22 mouse cellular contexts compared by ENCODE assay signal in genomic region chr11:51844529-51845098, GRCm38 (mm10). TPM values are rescaled to one million over a fixed set of nuclear protein-coding genes. Genes with fewer than 3 reads are reported as not detected.
DNase-seq lines count a peak whose midpoint lies in the region; ATAC-seq and TF ChIP-seq lines count a peak whose summit lies in the region.
"Had no signal": no experiment of that assay in that cellular context is flagged by ENCODE, and none has a peak within 500 bp of the region (broad histone marks: within the 10 kb centered on the region; RNA-seq: fewer than 3 reads in every experiment).

No protein-coding gene starts in this region.

- H3K4me3 ChIP-seq in embryonic facial prominence, embryonic 14.5 days (ENCODE audit: low read depth, low read length) = no peak overlapping the region
- H3K4me3 ChIP-seq in embryonic facial prominence, embryonic 10.5 days = no peak overlapping the region
- peak overlapping the region; percentile 8 to 29 (median 23) for H3K4me3 ChIP-seq in CH12.LX (replicated peaks in 1 of 3; ENCODE audit: low read depth in 2 of 3, low read length in 2 of 3, poor library complexity in 1 of 3)
- H3K4me3 ChIP-seq in thymus, adult 2 months (ENCODE audit: control insufficient read depth, insufficient read depth, low read length) = no peak overlapping the region
- H3K4me3 ChIP-seq: embryonic facial prominence, embryonic 15.5 days; heart, embryonic 12.5 days; heart, embryonic 15.5 days had no signal

- WGBS in embryonic facial prominence, embryonic 14.5 days = 66% methylated on average over 10 of the region's 10 CpGs
- 80% methylated on average over 10 of the region's 10 CpGs for WGBS in embryonic facial prominence, embryonic 10.5 days
- WGBS in thymus, adult 2 months = 91% methylated on average over 10 of the region's 10 CpGs

- ATAC-seq in embryonic facial prominence, embryonic 14.5 days (ENCODE audit: low read depth) = no peak
- ATAC-seq: forebrain, embryonic 14.5 days; forebrain, postnatal 0 days; hindbrain, postnatal 0 days; intestine, postnatal 0 days had no signal

- peaks cover 13% of the 10 kb centered on the region; the same call in 1 of the 2 replicates for H3K36me3 ChIP-seq in embryonic facial prominence, embryonic 14.5 days (ENCODE audit: control insufficient read depth, insufficient read depth, low read length)
- H3K36me3 ChIP-seq in embryonic facial prominence, embryonic 10.5 days (replicated peaks) = no peaks in the 10 kb centered on the region
- H3K36me3 ChIP-seq in CH12.LX (replicated peaks in 1 of 2; ENCODE audit: control insufficient read depth in 1 of 2, insufficient read depth in 1 of 2, low read length in 1 of 2) = peaks cover 56 to 95% of the 10 kb centered on the region in 2 experiments
- H3K36me3 ChIP-seq in thymus, adult 2 months (ENCODE audit: control insufficient read depth, insufficient read depth, low read length) = peaks cover 81% of the 10 kb centered on the region
- H3K36me3 ChIP-seq: heart, embryonic 12.5 days; heart, embryonic 15.5 days had no signal

- H3K9me3 ChIP-seq in embryonic facial prominence, embryonic 14.5 days (ENCODE audit: control insufficient read depth, low read length) = no peaks in the 10 kb centered on the region
- H3K9me3 ChIP-seq in embryonic facial prominence, embryonic 10.5 days = no peaks in the 10 kb centered on the region
- H3K9me3 ChIP-seq in CH12.LX (replicated peaks; ENCODE audit: low read length) = peaks cover 6% of the 10 kb centered on the region
- H3K9me3 ChIP-seq: embryonic facial prominence, embryonic 15.5 days; heart, embryonic 12.5 days; heart, embryonic 15.5 days had no signal

- peaks cover 73% of the 10 kb centered on the region for H3K79me2 ChIP-seq in CH12.LX (replicated peaks; ENCODE audit: control insufficient read depth, extremely low read depth, insufficient read depth, poor library complexity, severe bottlenecking)

- peak; percentile 39; the same call in 1 of the 2 replicates for TF ChIP-seq POLR2A in CH12.LX (IDR thresholded peaks at IDR 0.05; ENCODE audit: low read depth, low read length)
- no peak for TF ChIP-seq POLR2A in thymus, adult 2 months (IDR thresholded peaks at IDR 0.05; ENCODE audit: control insufficient read depth, extremely low read depth, insufficient read depth, low read length, poor library complexity)

- no peaks in the 10 kb centered on the region for H3K27me3 ChIP-seq in embryonic facial prominence, embryonic 14.5 days (replicated peaks; ENCODE audit: control insufficient read depth, insufficient read depth, low read length)
- no peaks in the 10 kb centered on the region for H3K27me3 ChIP-seq in embryonic facial prominence, embryonic 10.5 days (replicated peaks; ENCODE audit: low read depth, poor library complexity, severe bottlenecking)
- H3K27me3 ChIP-seq in CH12.LX (replicated peaks) = no peaks in the 10 kb centered on the region
- no peaks in the 10 kb centered on the region for H3K27me3 ChIP-seq in thymus, adult 2 months (ENCODE audit: control insufficient read depth, insufficient read depth, low read length)
- H3K27me3 ChIP-seq: embryonic facial prominence, embryonic 15.5 days; heart, embryonic 12.5 days; heart, embryonic 15.5 days had no signal

- in situ Hi-C loops in CH12.LX (cut with MboI; ENCODE audit: low pct_ligation_motif_present, low pct_unique_long_range_greater_than_20kb, low sequenced_read_pairs) = no loop called here

- no peak for TF ChIP-seq CTCF in CH12.LX (conservative IDR thresholded peaks at IDR 0.05 in 1 of 2, IDR thresholded peaks at IDR 0.05 in 1 of 2; ENCODE audit: low read depth in 2 of 2, low read length in 2 of 2)
- no peak for TF ChIP-seq CTCF in thymus, adult 2 months (IDR thresholded peaks at IDR 0.05; ENCODE audit: borderline replicate concordance, control insufficient read depth, extremely low read depth, insufficient read depth, low read length, poor library complexity)

- H3K4me2 ChIP-seq in embryonic facial prominence, embryonic 14.5 days (ENCODE audit: low read depth, low read length) = no peak overlapping the region
- H3K4me2 ChIP-seq in CH12.LX (ENCODE audit: insufficient read depth, low read depth, poor library complexity, severe bottlenecking) = peak overlapping the region; percentile 54
- H3K4me2 ChIP-seq: embryonic facial prominence, embryonic 15.5 days; heart, embryonic 12.5 days; heart, embryonic 15.5 days; hindbrain, embryonic 14.5 days had no signal

- H3K9ac ChIP-seq in embryonic facial prominence, embryonic 14.5 days (ENCODE audit: low read depth, low read length) = no peak overlapping the region
- peak overlapping the region; percentile 48; the same call in 1 of the 2 replicates for H3K9ac ChIP-seq in CH12.LX (ENCODE audit: insufficient read depth, low read depth)
- H3K9ac ChIP-seq: embryonic facial prominence, embryonic 15.5 days; forebrain, postnatal 0 days; heart, embryonic 12.5 days; heart, embryonic 15.5 days; hindbrain, embryonic 14.5 days had no signal

- dilution Hi-C loops in CH12.LX (cut with MboI; ENCODE audit: extremely low pct_ligation_motif_present, extremely low pct_unique_long_range_greater_than_20kb, low sequenced_read_pairs) = no loop called here

- peak; percentile 45 to 52 for DNase-seq in cerebellum, adult 18-20 months
- no peak for DNase-seq in cerebellum, adult 11 months
- DNase-seq in embryonic facial prominence, embryonic 14.5 days (ENCODE audit: low spot score) = no peak
- DNase-seq in embryonic facial prominence, embryonic 10.5 days (ENCODE audit: low spot score) = no peak
- peak; percentile 90 for DNase-seq in CH12.LX (ENCODE audit: extremely low read depth)
- DNase-seq in brain, adult 2 months (ENCODE audit: low read depth, low spot score) = peak; percentile 33
- no peak for DNase-seq in gastrocnemius, adult 18-20 months (ENCODE audit: low spot score)
- no peak for DNase-seq in thymus, adult 2 months
- DNase-seq: adrenal gland, postnatal 10 days; adrenal gland, postnatal 36 days; cerebellum, adult 9-10 months; forebrain, postnatal 0 days; gastrocnemius, postnatal 25 days; heart, adult 18-20 months; kidney, adult 2 months had no signal

- H3K4me1 ChIP-seq in embryonic facial prominence, embryonic 14.5 days (ENCODE audit: control insufficient read depth, insufficient read depth, low read length) = peaks cover 8% of the 10 kb centered on the region
- H3K4me1 ChIP-seq in embryonic facial prominence, embryonic 10.5 days = peaks cover 9% of the 10 kb centered on the region
- H3K4me1 ChIP-seq in CH12.LX (ENCODE audit: control insufficient read depth in 1 of 2, insufficient read depth in 2 of 2) = peaks cover 64 to 100% of the 10 kb centered on the region in 2 experiments
- peaks cover 4% of the 10 kb centered on the region; the same call in 1 of the 2 replicates for H3K4me1 ChIP-seq in thymus, adult 2 months (replicated peaks; ENCODE audit: control insufficient read depth, insufficient read depth, low read length)

- 0 out of 2 replicates have a peak overlapping the region, but pooled peaks have one; percentile 1 for H3K27ac ChIP-seq in embryonic facial prominence, embryonic 14.5 days (replicated peaks; ENCODE audit: low read depth, low read length)
- no peak overlapping the region for H3K27ac ChIP-seq in embryonic facial prominence, embryonic 10.5 days (replicated peaks)
- H3K27ac ChIP-seq in CH12.LX (ENCODE audit: insufficient read depth, low read depth) = peak overlapping the region; percentile 93
- H3K27ac ChIP-seq in thymus, adult 2 months (ENCODE audit: control insufficient read depth, insufficient read depth, low read length) = no peak overlapping the region
- H3K27ac ChIP-seq: embryonic facial prominence, embryonic 15.5 days; heart, embryonic 15.5 days; hindbrain, embryonic 14.5 days; hindbrain, postnatal 0 days had no signal

- TF ChIP-seq RAD21 in CH12.LX (IDR thresholded peaks at IDR 0.05; ENCODE audit: low read depth, low read length) = peak; percentile 20

- TF ChIP-seq EP300 in CH12.LX (IDR thresholded peaks at IDR 0.05; ENCODE audit: low read length) = peak; percentile 99

TF ChIP-seq in CH12.LX, 34 proteins besides CTCF, POLR2A, EP300 and RAD21 (continues in another document):
- TF ChIP-seq ZKSCAN1 (IDR thresholded peaks at IDR 0.05; ENCODE audit: borderline replicate concordance, low read depth, low read length) (no peak), NELFE (IDR thresholded peaks at IDR 0.05; ENCODE audit: low read depth, low read length) (no peak), JUN (IDR thresholded peaks at IDR 0.05; ENCODE audit: insufficient read depth, low read depth, low read length) (no peak), NRF1 (IDR thresholded peaks at IDR 0.05; ENCODE audit: low read depth, low read length) (peak; percentile 38), SMC3 (IDR thresholded peaks at IDR 0.05; ENCODE audit: low read depth, low read length) (0 out of 2 replicates have a peak, but pooled peaks have one; percentile 24), GABPA (IDR thresholded peaks at IDR 0.05; ENCODE audit: insufficient replicate concordance, low read depth, low read length) (no peak), JUND (conservative IDR thresholded peaks at IDR 0.05; ENCODE audit: low read depth, low read length) (peak; percentile 68), ETS1 (conservative IDR thresholded peaks at IDR 0.05; ENCODE audit: low read depth, low read length) (peak; percentile 97), BHLHE40 (IDR thresholded peaks at IDR 0.05; ENCODE audit: low read depth, low read length) (peak; percentile 96), ZNF384 (IDR thresholded peaks at IDR 0.05; ENCODE audit: low read depth, low read length) (peak; percentile 39; the same call in 1 of the 2 replicates), MXI1 (IDR thresholded peaks at IDR 0.05; ENCODE audit: low read depth, low read length) (peak; percentile 56), KAT2A (IDR thresholded peaks at IDR 0.05; ENCODE audit: insufficient replicate concordance, low read length) (peak; percentile 88), CHD2 (IDR thresholded peaks at IDR 0.05; ENCODE audit: low read length) (peak; percentile 97), MEF2A (IDR thresholded peaks at IDR 0.05; ENCODE audit: borderline replicate concordance, low read depth, low read length) (peak; percentile 100), MYC (IDR thresholded peaks at IDR 0.05; ENCODE audit: low read depth, low read length) (peak; percentile 90), IRF4 (IDR thresholded peaks at IDR 0.05; ENCODE audit: low read depth, low read length) (peak; percentile 93), PAX5 (IDR thresholded peaks at IDR 0.05; ENCODE audit: low read length) (no peak), USF1 (IDR thresholded peaks at IDR 0.05; ENCODE audit: low read depth, low read length) (no peak), ZC3H11A (IDR thresholded peaks at IDR 0.05; ENCODE audit: low read depth, low read length) (no peak)

RNA-seq across cellular contexts. Expression of gene Jade2, which starts 12.8 kb away (rescaled TPM):
- polyA plus RNA-seq in embryonic facial prominence, embryonic 14.5 days (2014; fragmentation: Nextera tagmentation; extraction: Ambion mirVana) = 1.1 and 1.4 TPM in 2 replicates
- 0.65 and 0.80 TPM in 2 replicates for polyA plus RNA-seq in embryonic facial prominence, embryonic 10.5 days (2016; fragmentation: Nextera tagmentation; extraction: Ambion mirVana)
- total RNA-seq in CH12.LX (2012; rRNA removed) (51.4 and 58.2 TPM in 2 replicates), CH12.LX (2014; rRNA removed) (21.9 and 25.6 TPM in 2 replicates)
- polyA plus RNA-seq in CH12.LX (2012; ENCODE audit: insufficient read length, low read depth) = 50.3 and 60.1 TPM in 2 replicates
- total RNA-seq in gastrocnemius, adult 18-20 months (2021) = 1 to 10 TPM; 6.5 to 9.4 TPM
- polyA plus RNA-seq in thymus, adult 2 months (2012; rRNA removed) = 45.1 and 56.5 TPM in 2 replicates

Comparison
In these comparisons a context has a peak if more than half of its experiments do, and no peak if none do; other contexts are left out.
1. DNase-seq: peak in cerebellum, adult 18-20 months (2 of 2), CH12.LX (single experiment) and brain, adult 2 months (single experiment); none in cerebellum, adult 11 months (single experiment), embryonic facial prominence, embryonic 14.5 days (single experiment), embryonic facial prominence, embryonic 10.5 days (single experiment), gastrocnemius, adult 18-20 months (single experiment) and thymus, adult 2 months (single experiment).
2. H3K27ac ChIP-seq: peak in embryonic facial prominence, embryonic 14.5 days (single experiment) and CH12.LX (single experiment); none in embryonic facial prominence, embryonic 10.5 days (single experiment) and thymus, adult 2 months (single experiment).
3. H3K4me3 ChIP-seq: peak in CH12.LX (3 of 3); none in embryonic facial prominence, embryonic 14.5 days (single experiment), embryonic facial prominence, embryonic 10.5 days (single experiment) and thymus, adult 2 months (single experiment).
4. RNA of gene Jade2, which starts 12.8 kb away (polyA plus RNA-seq): 50.3 to 60.1 TPM in CH12.LX and 45.1 to 56.5 TPM in thymus, adult 2 months; 1.1 to 1.4 TPM in embryonic facial prominence, embryonic 14.5 days and 0.65 to 0.80 TPM in embryonic facial prominence, embryonic 10.5 days; every median in the first group is over 10 times any median in the second.